Comparison of ENCODE assay signal across 16 mouse cellular contexts in genomic region chr3:87163116-87163515, GRCm38 (mm10). TPM values are rescaled to one million over a fixed set of nuclear protein-coding genes. Genes with fewer than 3 reads are reported as not detected.
DNase-seq lines count a peak whose midpoint lies in the region; ATAC-seq and TF ChIP-seq lines count a peak whose summit lies in the region.
"Had no signal": no experiment of that assay in that cellular context is flagged by ENCODE, and none has a peak within 500 bp of the region (broad histone marks: within the 10 kb centered on the region; RNA-seq: fewer than 3 reads in every experiment).

No protein-coding gene starts in this region.

- TF ChIP-seq EP300 in ES-Bruce4 (IDR thresholded peaks at IDR 0.05; ENCODE audit: insufficient read depth, low read depth, low read length): peak; percentile 81

- peak; percentile 4 for DNase-seq in forebrain, embryonic 10.5 days (ENCODE audit: extremely low spot score, low spot score)
- no peak for DNase-seq in forebrain, postnatal 0 days
- DNase-seq in limb, embryonic 11.5 days (ENCODE audit: low spot score): peak; percentile 20
- no peak for DNase-seq in limb, embryonic 10.5 days (ENCODE audit: low spot score)
- DNase-seq in cerebellum, postnatal 36 days: no peak
- DNase-seq in layer of hippocampus, postnatal 36 days: no peak
- DNase-seq: adrenal gland, postnatal 10 days; cerebellum, postnatal 14 days; lung, adult 2 months had no signal

- no peak for TF ChIP-seq POLR2A in ES-Bruce4 (IDR thresholded peaks at IDR 0.05; ENCODE audit: insufficient read depth, low read length)

- H3K36me3 ChIP-seq in forebrain, embryonic 10.5 days (replicated peaks): peaks cover 71% of the 10 kb centered on the region
- no peaks in the 10 kb centered on the region for H3K36me3 ChIP-seq in forebrain, postnatal 0 days (ENCODE audit: insufficient read depth)
- H3K36me3 ChIP-seq in limb, embryonic 11.5 days (ENCODE audit: control insufficient read depth, insufficient read depth, low read length): no peaks in the 10 kb centered on the region
- peaks cover 65% of the 10 kb centered on the region for H3K36me3 ChIP-seq in limb, embryonic 10.5 days
- no peaks in the 10 kb centered on the region for H3K36me3 ChIP-seq in ES-Bruce4 (ENCODE audit: control insufficient read depth, insufficient read depth, low read length, poor library complexity, severe bottlenecking)
- H3K36me3 ChIP-seq: hindbrain, embryonic 13.5 days had no signal

- peaks cover 97% of the 10 kb centered on the region for H3K4me1 ChIP-seq in forebrain, embryonic 10.5 days
- peaks cover under 1% of the 10 kb centered on the region; the same call in 1 of the 2 replicates for H3K4me1 ChIP-seq in forebrain, postnatal 0 days (ENCODE audit: insufficient read depth)
- peaks cover 52% of the 10 kb centered on the region for H3K4me1 ChIP-seq in limb, embryonic 11.5 days (ENCODE audit: control insufficient read depth, insufficient read depth, low read length)
- peaks cover 94% of the 10 kb centered on the region for H3K4me1 ChIP-seq in limb, embryonic 10.5 days
- H3K4me1 ChIP-seq in ES-Bruce4 (ENCODE audit: control insufficient read depth, insufficient read depth, low read length): peaks cover 10% of the 10 kb centered on the region
- H3K4me1 ChIP-seq: megakaryocyte, embryonic 14.5 days had no signal

- H3K4me2 ChIP-seq in forebrain, postnatal 0 days (ENCODE audit: low read depth): no peak overlapping the region
- no peak overlapping the region for H3K4me2 ChIP-seq in limb, embryonic 11.5 days (ENCODE audit: low read depth, severe bottlenecking)
- H3K4me2 ChIP-seq: heart, embryonic 12.5 days; hindbrain, embryonic 13.5 days had no signal

- no peak for TF ChIP-seq CTCF in forebrain, postnatal 0 days (IDR thresholded peaks at IDR 0.05; ENCODE audit: low read depth)
- TF ChIP-seq CTCF in ES-Bruce4 (IDR thresholded peaks at IDR 0.05; ENCODE audit: low read depth, low read length): no peak

- H3K9ac ChIP-seq in forebrain, postnatal 0 days: no peak overlapping the region
- no peak overlapping the region for H3K9ac ChIP-seq in limb, embryonic 11.5 days (ENCODE audit: low read length)
- H3K9ac ChIP-seq in ES-Bruce4 (ENCODE audit: low read depth, poor library complexity, severe bottlenecking): no peak overlapping the region
- H3K9ac ChIP-seq: heart, embryonic 12.5 days; hindbrain, embryonic 13.5 days had no signal

- H3K4me3 ChIP-seq in forebrain, embryonic 10.5 days: no peak overlapping the region
- H3K4me3 ChIP-seq in forebrain, postnatal 0 days (ENCODE audit: low read depth, low read length): no peak overlapping the region
- H3K4me3 ChIP-seq in limb, embryonic 11.5 days (ENCODE audit: low read depth, low read length): no peak overlapping the region
- H3K4me3 ChIP-seq in limb, embryonic 10.5 days: no peak overlapping the region
- H3K4me3 ChIP-seq in ES-Bruce4 (ENCODE audit: low read depth, low read length): no peak overlapping the region
- H3K4me3 ChIP-seq: heart, embryonic 12.5 days; hindbrain, embryonic 13.5 days; megakaryocyte, embryonic 14.5 days had no signal

- ATAC-seq in forebrain, postnatal 0 days: no peak
- no peak for ATAC-seq in limb, embryonic 11.5 days (ENCODE audit: insufficient number of reproducible peaks, low FRiP score, low TSS enrichment, low read depth)
- ATAC-seq in granulocyte monocyte progenitor cell, adult 5-6 weeks (replicated peaks; ENCODE audit: poor library complexity, severe bottlenecking): peak; percentile 73
- ATAC-seq: forebrain, embryonic 16.5 days; intestine, postnatal 0 days had no signal

- H3K27ac ChIP-seq in forebrain, embryonic 10.5 days: peak overlapping the region; percentile 30; the same call in 1 of the 2 replicates
- no peak overlapping the region for H3K27ac ChIP-seq in forebrain, postnatal 0 days (ENCODE audit: low read depth, low read length)
- no peak overlapping the region for H3K27ac ChIP-seq in limb, embryonic 11.5 days (replicated peaks; ENCODE audit: low read depth, low read length)
- no peak overlapping the region; the same call in 1 of the 2 replicates for H3K27ac ChIP-seq in limb, embryonic 10.5 days
- peak overlapping the region; percentile 87 for H3K27ac ChIP-seq in ES-Bruce4 (ENCODE audit: insufficient read depth, low read length)

- WGBS in forebrain, embryonic 10.5 days: 74% methylated on average over 4 of the region's 4 CpGs
- WGBS in forebrain, postnatal 0 days: 54% methylated on average over 4 of the region's 4 CpGs
- WGBS in limb, embryonic 11.5 days: 66% methylated on average over 4 of the region's 4 CpGs
- WGBS in limb, embryonic 10.5 days: 53% methylated on average over 4 of the region's 4 CpGs

- H3K9me3 ChIP-seq in forebrain, embryonic 10.5 days: no peaks in the 10 kb centered on the region
- H3K9me3 ChIP-seq in forebrain, postnatal 0 days (ENCODE audit: low read length): no peaks in the 10 kb centered on the region
- no peaks in the 10 kb centered on the region for H3K9me3 ChIP-seq in limb, embryonic 11.5 days (ENCODE audit: control insufficient read depth, low read length)
- H3K9me3 ChIP-seq in limb, embryonic 10.5 days (replicated peaks): no peaks in the 10 kb centered on the region
- no peaks in the 10 kb centered on the region for H3K9me3 ChIP-seq in ES-Bruce4 (replicated peaks; ENCODE audit: control insufficient read depth, insufficient read depth, low read length, poor library complexity, severe bottlenecking)
- H3K9me3 ChIP-seq: heart, embryonic 12.5 days; hindbrain, embryonic 13.5 days had no signal

- no peaks in the 10 kb centered on the region for H3K27me3 ChIP-seq in forebrain, embryonic 10.5 days (ENCODE audit: poor library complexity, severe bottlenecking)
- no peaks in the 10 kb centered on the region for H3K27me3 ChIP-seq in forebrain, postnatal 0 days (ENCODE audit: insufficient read depth, low read length)
- no peaks in the 10 kb centered on the region for H3K27me3 ChIP-seq in limb, embryonic 11.5 days (ENCODE audit: control insufficient read depth, insufficient read depth, low read length)
- no peaks in the 10 kb centered on the region for H3K27me3 ChIP-seq in limb, embryonic 10.5 days (ENCODE audit: low read depth, poor library complexity, severe bottlenecking)
- no peaks in the 10 kb centered on the region for H3K27me3 ChIP-seq in ES-Bruce4 (ENCODE audit: control insufficient read depth, insufficient read depth, low read length, poor library complexity, severe bottlenecking)
- H3K27me3 ChIP-seq: heart, embryonic 12.5 days; hindbrain, embryonic 13.5 days had no signal

RNA-seq across cellular contexts. Expression of gene Kirrel, which starts 11.4 kb away (rescaled TPM):
- 13.1 and 14.3 TPM in 2 replicates for polyA plus RNA-seq in forebrain, embryonic 10.5 days (2016; fragmentation: Nextera tagmentation; extraction: Ambion mirVana)
- total RNA-seq in forebrain, postnatal 0 days (2014; rRNA removed): 4.7 and 6.9 TPM in 2 replicates
- polyA plus RNA-seq in forebrain, postnatal 0 days (2015; fragmentation: Nextera tagmentation; extraction: Ambion mirVana): 1.1 and 2.2 TPM in 2 replicates
- polyA plus RNA-seq in limb, embryonic 11.5 days (2014; fragmentation: Nextera tagmentation; extraction: Ambion mirVana): 12.8 and 13.6 TPM in 2 replicates
- polyA plus RNA-seq in limb, embryonic 10.5 days (2016; fragmentation: Nextera tagmentation; extraction: Ambion mirVana): 17.4 and 19.0 TPM in 2 replicates
- 38.3 and 39.9 TPM in 2 replicates for polyA plus RNA-seq in ES-Bruce4 (2011; ENCODE audit: insufficient read depth, insufficient read length, low read depth, missing spikeins)
- not detected in 2 replicates for total RNA-seq in granulocyte monocyte progenitor cell, adult 5-6 weeks (2014; fragmentation: Nextera tagmentation)
- not detected in 2 replicates for total RNA-seq in granulocyte monocyte progenitor cell, adult 5-6 weeks (2017)
- 1 to 10 TPM; 3.2 to 4.3 TPM for total RNA-seq in layer of hippocampus, postnatal 36 days (2021)

Comparison
In these comparisons a context has a peak if more than half of its experiments do, and no peak if none do; other contexts are left out.
1. DNase-seq: peak in forebrain, embryonic 10.5 days (single experiment) and limb, embryonic 11.5 days (single experiment); none in forebrain, postnatal 0 days (single experiment), limb, embryonic 10.5 days (single experiment), cerebellum, postnatal 36 days (0 of 2) and layer of hippocampus, postnatal 36 days (0 of 2).
2. H3K27ac ChIP-seq: peak in forebrain, embryonic 10.5 days (single experiment) and ES-Bruce4 (single experiment); none in forebrain, postnatal 0 days (single experiment), limb, embryonic 11.5 days (single experiment) and limb, embryonic 10.5 days (single experiment).